Mouse (Mus musculus) neural tube, embryonic 13.5 days (tissue): ENCODE measurements around the gene Prpf18. TPM values are rescaled to one million over a fixed set of nuclear protein-coding genes. Genes with fewer than 3 reads are reported as not detected.

Experiments used
- ATAC-seq: fragments of 200-750 bp; cut with Nextera tagmentation; 2 replicates; pipeline ENCODE4 v1.8.0; 2017; ENCODE audit warnings: low read depth, mild to moderate bottlenecking, moderate TSS enrichment, moderate library complexity
- H3K27ac ChIP-seq: fragments of 300-500 bp; sonication (generic); replicated peaks from 2 replicates; pipeline ENCODE4 v1.5.1; 2015; ENCODE audit warnings: moderate library complexity, mild to moderate bottlenecking, inconsistent platforms
- H3K27me3 ChIP-seq: fragments of 300-500 bp; sonication (generic); 2 replicates; pipeline ENCODE4 v1.6.1; 2015; ENCODE audit warnings: mild to moderate bottlenecking, inconsistent platforms
- H3K36me3 ChIP-seq: fragments of 300-500 bp; sonication (generic); 2 replicates; pipeline ENCODE4 v1.6.1; 2015; ENCODE audit warnings: mild to moderate bottlenecking, inconsistent platforms
- H3K4me1 ChIP-seq: fragments of 300-500 bp; sonication (generic); replicated peaks from 2 replicates; pipeline ENCODE4 v1.6.1; 2015; ENCODE audit warnings: inconsistent platforms
- H3K4me2 ChIP-seq: fragments of 300-500 bp; sonication (generic); 2 replicates; pipeline ENCODE4 v1.6.1; 2015; ENCODE audit warnings: inconsistent platforms, mild to moderate bottlenecking, moderate library complexity
- H3K4me3 ChIP-seq: fragments of 300-500 bp; sonication (generic); 2 replicates; pipeline ENCODE4 v1.5.1; 2015; ENCODE audit warnings: mild to moderate bottlenecking, inconsistent platforms
- H3K9ac ChIP-seq: fragments of 300-500 bp; sonication (generic); 2 replicates; pipeline ENCODE4 v1.6.1; 2015; ENCODE audit warnings: moderate library complexity, mild to moderate bottlenecking, inconsistent platforms
- H3K9me3 ChIP-seq: fragments of 300-500 bp; sonication (generic); 2 replicates; pipeline ENCODE4 v1.6.1; 2016; ENCODE audit warnings: inconsistent platforms
- WGBS: fragments of 180-500 bp; shearing (Covaris S2); methylation state at CpG from one replicate; pipeline ENCODE4 v1.1.7; 2015; 5-methylcytosine and 5-hydroxymethylcytosine counted together
- polyA plus RNA-seq: library from polyadenylated mRNA; unstranded; fragments of >200 nt; fragmentation: Nextera tagmentation; extraction: Ambion mirVana; gene quantifications from 2 replicates; pipeline ENCODE4 v1.2.1, GENCODE M21; 2015

Prpf18 gene
- 42.6 and 43.5 TPM in 2 replicates for polyA plus RNA-seq

GRCm38 (mm10) chr2:4651500-4652285, at the start of gene Prpf18:
Gene Prpf18, minus strand, starts transcription at chr2:4652113.
- H3K9me3 ChIP-seq, result no peaks in the 10 kb centered on the region
- peak within 1 kb of the TSS; percentile 81 for H3K4me2 ChIP-seq
- peak; percentile 88 for ATAC-seq
- H3K27me3 ChIP-seq, result no peaks in the 10 kb centered on the region
- H3K36me3 ChIP-seq, result peaks cover 10% of the 10 kb centered on the region
- WGBS, result 2% methylated on average over 40 of the region's 40 CpGs
- H3K4me3 ChIP-seq, result peak within 1 kb of the TSS; percentile 87
- H3K9ac ChIP-seq, result peak within 1 kb of the TSS; percentile 93
- H3K4me1 ChIP-seq, result peaks cover 19% of the 10 kb centered on the region
- peak within 1 kb of the TSS; percentile 74 for H3K27ac ChIP-seq

DNA sequence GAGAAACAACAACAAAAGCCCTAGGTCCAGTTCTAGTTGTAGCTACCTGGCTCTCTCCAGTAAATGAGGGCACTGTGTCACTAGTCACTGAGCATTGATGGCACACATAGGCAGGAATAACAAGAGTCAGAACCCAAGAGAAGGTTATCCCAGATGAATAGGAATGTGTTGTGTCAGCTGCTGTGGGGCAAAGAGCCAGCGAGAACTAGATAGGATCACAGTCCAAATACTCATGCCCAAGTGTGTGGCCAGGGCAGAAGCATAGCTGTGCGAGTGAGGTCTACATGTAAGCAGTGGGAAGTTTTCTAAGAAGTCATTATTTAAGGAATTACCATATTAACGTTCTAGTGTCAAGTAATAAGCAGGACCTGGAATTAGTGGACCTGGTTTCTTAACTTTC, 28.0 kb upstream of the Prpf18 start:
- H3K4me2 ChIP-seq, result no peak overlapping the region
- no peak overlapping the region for H3K9ac ChIP-seq
- no peaks in the 10 kb centered on the region for H3K27me3 ChIP-seq
- H3K36me3 ChIP-seq, result no peaks in the 10 kb centered on the region
- no peak for ATAC-seq
- WGBS, result 88% methylated on average over 3 of the region's 3 CpGs
- no peak overlapping the region for H3K4me3 ChIP-seq
- H3K9me3 ChIP-seq, result no peaks in the 10 kb centered on the region
- no peak overlapping the region for H3K27ac ChIP-seq
- H3K4me1 ChIP-seq, result no peaks in the 10 kb centered on the region

GRCm38 (mm10) chr2:4671636-4672035, 19.7 kb upstream of the Prpf18 start:
- H3K36me3 ChIP-seq, result no peaks in the 10 kb centered on the region
- WGBS, result 81% methylated on average over 8 of the region's 8 CpGs
- H3K27ac ChIP-seq, result no peak overlapping the region
- H3K4me3 ChIP-seq, result no peak overlapping the region
- H3K9me3 ChIP-seq, result no peaks in the 10 kb centered on the region
- no peak for ATAC-seq
- no peaks in the 10 kb centered on the region for H3K4me1 ChIP-seq
- no peak overlapping the region for H3K4me2 ChIP-seq
- H3K9ac ChIP-seq, result no peak overlapping the region
- no peaks in the 10 kb centered on the region for H3K27me3 ChIP-seq

DNA sequence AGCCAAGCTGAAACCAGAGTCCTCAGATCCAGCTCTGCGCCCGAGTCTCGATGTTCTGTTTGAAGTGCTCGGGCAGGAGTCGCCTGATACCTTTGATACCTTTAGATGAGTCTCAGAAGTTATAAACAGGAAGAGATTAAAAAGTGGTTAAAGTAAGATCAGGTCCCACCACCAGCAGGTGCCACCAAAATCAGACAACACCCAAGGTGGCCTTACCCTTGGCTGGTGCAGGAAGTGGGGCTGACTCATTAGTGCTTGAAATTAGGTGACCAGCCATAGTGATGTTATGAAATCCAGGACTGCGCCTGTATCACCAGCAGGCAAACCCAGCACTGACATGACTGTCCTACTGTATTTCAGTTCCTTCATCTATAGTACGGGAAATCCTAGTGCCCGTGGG, 17.8 kb upstream of the Prpf18 start:
- Histone ChIP-seq H3K4me2 (no peak overlapping the region), H3K27me3 (no peaks in the 10 kb centered on the region), H3K4me3 (no peak overlapping the region), H3K27ac (no peak overlapping the region), H3K9me3 (no peaks in the 10 kb centered on the region), H3K9ac (no peak overlapping the region), H3K4me1 (no peaks in the 10 kb centered on the region), H3K36me3 (no peaks in the 10 kb centered on the region)
- no peak for ATAC-seq
- 92% methylated on average over 8 of the region's 8 CpGs for WGBS

DNA sequence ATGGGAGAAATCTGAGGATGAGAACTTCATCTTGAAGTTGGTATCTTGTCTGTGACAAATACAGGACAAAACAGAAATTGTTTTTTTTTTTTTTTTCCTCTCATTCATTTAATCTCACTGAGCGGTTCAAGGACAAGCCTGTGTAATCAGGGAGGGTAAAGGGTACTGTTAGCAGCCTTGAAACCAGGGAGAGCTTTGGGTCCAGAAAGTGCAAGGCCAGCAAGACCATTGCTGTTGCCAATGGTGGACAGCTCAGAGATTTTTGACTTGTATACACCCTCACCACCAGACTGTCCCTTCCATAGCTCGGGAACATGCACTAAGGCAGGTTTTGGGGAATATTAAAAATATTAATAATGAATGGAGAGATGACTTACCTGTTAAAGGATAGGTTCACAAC, 16.7 kb upstream of the Prpf18 start:
- Histone ChIP-seq H3K27ac (no peak overlapping the region), H3K27me3 (no peaks in the 10 kb centered on the region), H3K4me2 (no peak overlapping the region), H3K36me3 (no peaks in the 10 kb centered on the region), H3K9me3 (no peaks in the 10 kb centered on the region), H3K4me3 (no peak overlapping the region), H3K9ac (no peak overlapping the region), H3K4me1 (no peaks in the 10 kb centered on the region)
- ATAC-seq, result no peak
- WGBS, result 89% methylated on average over 2 of the region's 2 CpGs

- 85% methylated on average over 2 of the region's 2 CpGs for WGBS
- H3K36me3 ChIP-seq, result no peaks in the 10 kb centered on the region
- no peaks in the 10 kb centered on the region for H3K4me1 ChIP-seq
- H3K9me3 ChIP-seq, result no peaks in the 10 kb centered on the region
- no peak overlapping the region for H3K4me3 ChIP-seq
- no peak for ATAC-seq
- H3K9ac ChIP-seq, result no peak overlapping the region
- H3K27ac ChIP-seq, result no peak overlapping the region
- H3K4me2 ChIP-seq, result no peak overlapping the region
- no peaks in the 10 kb centered on the region for H3K27me3 ChIP-seq
Observed at GRCm38 (mm10) chr2:4660677-4661076, 8.8 kb upstream of the Prpf18 start.

- WGBS, result 97% methylated on average over 2 of the region's 2 CpGs
- Histone ChIP-seq H3K9me3 (no peaks in the 10 kb centered on the region), H3K36me3 (peaks cover 28% of the 10 kb centered on the region), H3K27me3 (no peaks in the 10 kb centered on the region), H3K9ac (no peak overlapping the region), H3K4me2 (no peak overlapping the region), H3K4me3 (no peak overlapping the region), H3K27ac (no peak overlapping the region), H3K4me1 (peaks cover 19% of the 10 kb centered on the region)
- ATAC-seq, result no peak
Observed at GRCm38 (mm10) chr2:4649646-4650045, 2.3 kb downstream of the Prpf18 start.

GRCm38 (mm10) chr2:4648094-4648493, 3.8 kb downstream of the Prpf18 start:
- peaks cover 38% of the 10 kb centered on the region for H3K36me3 ChIP-seq
- WGBS, result 89% methylated on average over 4 of the region's 4 CpGs
- no peak overlapping the region for H3K9ac ChIP-seq
- peaks cover 19% of the 10 kb centered on the region for H3K4me1 ChIP-seq
- H3K4me2 ChIP-seq, result no peak overlapping the region
- H3K27ac ChIP-seq, result no peak overlapping the region
- ATAC-seq, result no peak
- H3K9me3 ChIP-seq, result no peaks in the 10 kb centered on the region
- H3K27me3 ChIP-seq, result no peaks in the 10 kb centered on the region
- no peak overlapping the region for H3K4me3 ChIP-seq

DNA sequence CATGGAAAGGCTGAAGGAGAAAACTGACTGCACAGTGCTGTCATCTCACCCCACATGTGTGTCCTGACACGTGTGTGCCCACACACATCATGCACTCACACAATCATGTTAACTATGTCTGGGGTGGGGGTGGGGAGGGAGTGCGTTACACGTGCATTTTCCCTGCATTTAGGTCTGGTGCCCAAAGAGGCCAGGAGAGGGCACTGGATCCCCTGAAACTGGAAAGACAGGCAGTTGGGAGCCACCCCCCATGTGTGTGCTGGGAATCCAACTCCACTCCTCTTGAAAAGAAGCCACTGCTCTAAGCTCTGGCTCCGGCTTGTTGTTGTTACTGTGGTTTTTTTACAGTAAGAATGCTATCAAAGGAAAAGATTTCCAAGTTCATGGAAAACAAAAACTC, 6.8 kb downstream of the Prpf18 start:
- no peak overlapping the region for H3K27ac ChIP-seq
- ATAC-seq, result no peak
- no peaks in the 10 kb centered on the region for H3K27me3 ChIP-seq
- peaks cover 66% of the 10 kb centered on the region for H3K36me3 ChIP-seq
- no peaks in the 10 kb centered on the region for H3K9me3 ChIP-seq
- no peak overlapping the region for H3K9ac ChIP-seq
- peaks cover 6% of the 10 kb centered on the region for H3K4me1 ChIP-seq
- 78% methylated on average over 4 of the region's 4 CpGs for WGBS
- no peak overlapping the region for H3K4me3 ChIP-seq
- no peak overlapping the region for H3K4me2 ChIP-seq

DNA sequence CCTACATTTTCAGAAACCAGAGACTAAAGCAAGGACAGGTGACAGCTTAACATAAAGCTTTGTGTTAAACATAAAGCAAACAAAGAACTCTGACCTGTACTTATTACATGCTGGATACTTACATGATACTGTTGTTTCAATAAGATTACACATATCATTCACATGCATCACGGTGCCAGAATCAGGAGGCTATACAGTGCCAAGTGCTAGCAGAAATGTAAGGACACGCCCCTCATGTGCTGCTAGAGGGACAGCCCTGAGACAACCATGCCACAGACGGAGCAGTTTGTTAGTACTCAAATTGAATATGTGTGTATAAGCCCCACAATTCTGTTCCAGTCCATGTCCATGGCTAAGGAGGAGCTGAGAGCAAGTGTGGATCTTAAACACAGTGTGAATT, 13.7 kb downstream of the Prpf18 start:
- H3K27me3 ChIP-seq, result no peaks in the 10 kb centered on the region
- H3K4me3 ChIP-seq, result no peak overlapping the region
- H3K27ac ChIP-seq, result no peak overlapping the region
- H3K4me2 ChIP-seq, result no peak overlapping the region
- H3K4me1 ChIP-seq, result no peaks in the 10 kb centered on the region
- 90% methylated on average over 3 of the region's 3 CpGs for WGBS
- H3K9ac ChIP-seq, result no peak overlapping the region
- H3K9me3 ChIP-seq, result no peaks in the 10 kb centered on the region
- peaks cover 93% of the 10 kb centered on the region for H3K36me3 ChIP-seq
- ATAC-seq, result no peak

DNA sequence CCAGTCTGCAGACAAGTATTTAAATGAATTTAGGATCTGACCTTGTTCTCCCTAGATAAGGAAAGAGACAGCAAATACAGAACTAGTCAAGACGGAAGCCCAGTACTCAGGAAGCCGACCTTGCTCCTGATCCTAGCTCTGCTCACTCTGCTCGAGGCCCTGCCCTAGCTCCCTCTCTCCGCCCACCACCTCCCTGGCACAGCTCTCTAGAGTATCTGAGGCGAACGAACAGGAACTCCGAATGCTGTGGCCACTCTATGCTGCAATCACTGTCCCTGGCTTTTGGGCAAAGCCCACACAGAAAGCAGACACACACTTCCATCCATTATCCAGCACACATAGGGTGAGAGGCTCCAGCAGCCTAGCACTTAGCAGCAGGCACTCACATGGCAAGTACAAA, 15.3 kb downstream of the Prpf18 start:
- no peak for ATAC-seq
- no peaks in the 10 kb centered on the region for H3K4me1 ChIP-seq
- 89% methylated on average over 7 of the region's 7 CpGs for whole genome bisulfite sequencing

GRCm38 (mm10) chr2:4635804-4636203, 16.1 kb downstream of the Prpf18 start:
- 91% methylated on average over 8 of the region's 8 CpGs for WGBS
- peaks cover 88% of the 10 kb centered on the region for H3K36me3 ChIP-seq

More for the DNA sequence above, 15.3 kb downstream of the Prpf18 start:
- H3K9ac ChIP-seq, result no peak overlapping the region
- no peaks in the 10 kb centered on the region for H3K9me3 ChIP-seq
- no peak overlapping the region for H3K4me2 ChIP-seq
- no peak overlapping the region for H3K4me3 ChIP-seq
- H3K27ac ChIP-seq, result no peak overlapping the region
- H3K27me3 ChIP-seq, result no peaks in the 10 kb centered on the region
- peaks cover 92% of the 10 kb centered on the region for H3K36me3 ChIP-seq

More at GRCm38 (mm10) chr2:4635804-4636203, 16.1 kb downstream of the Prpf18 start:
- no peak overlapping the region for H3K9ac ChIP-seq
- no peak for ATAC-seq
- no peaks in the 10 kb centered on the region for H3K9me3 ChIP-seq
- no peaks in the 10 kb centered on the region for H3K4me1 ChIP-seq
- no peak overlapping the region for H3K27ac ChIP-seq
- no peak overlapping the region for H3K4me3 ChIP-seq
- H3K27me3 ChIP-seq, result no peaks in the 10 kb centered on the region
- H3K4me2 ChIP-seq, result no peak overlapping the region
